Mouse (Mus musculus): ENCODE measurements around the gene Rimbp3.

DNA sequence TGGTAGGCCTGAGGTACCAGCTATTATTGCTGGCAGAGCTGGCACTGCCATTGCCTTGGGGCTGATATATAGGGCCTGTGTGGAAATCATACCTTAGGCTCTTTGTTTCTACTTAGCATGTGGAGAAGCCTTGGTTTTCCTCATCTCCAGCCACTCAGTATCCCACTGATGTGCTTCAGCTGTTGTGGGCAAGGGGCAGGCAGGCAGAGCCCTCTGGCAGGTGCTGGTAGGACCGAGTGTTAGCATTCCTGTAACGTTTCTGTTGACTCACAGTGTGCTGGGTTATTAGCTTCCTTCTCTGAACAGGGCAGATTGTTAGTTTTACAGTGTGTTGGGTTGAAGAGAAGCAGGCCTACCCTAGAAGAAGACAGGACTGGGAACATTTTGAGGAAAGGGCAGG, 46.9 kb downstream of the Rimbp3 start:
- TF ChIP-seq CTCF (IDR thresholded peaks at IDR 0.05; ENCODE audit: insufficient read depth, low read length) (no peak), POLR2A (IDR thresholded peaks at IDR 0.05; ENCODE audit: borderline replicate concordance, extremely low read depth, low read depth, low read length) (no peak)
